Mouse (Mus musculus) liver, postnatal 0 days (tissue): Measurements from ENCODE around the gene Fahd1.

ENCODE experiments used
- CTCF ChIP-seq: sonication (generic); IDR thresholded peaks from 2 replicates; pipeline ENCODE4 v1.5.1; 2016; ENCODE audit warnings: antibody characterized with exemption, low read depth
- EP300 ChIP-seq: IDR thresholded peaks from 2 replicates; pipeline ENCODE4 v1.6.1; 2016; ENCODE audit warnings: antibody characterized with exemption, low read depth, mild to moderate bottlenecking

DNA sequence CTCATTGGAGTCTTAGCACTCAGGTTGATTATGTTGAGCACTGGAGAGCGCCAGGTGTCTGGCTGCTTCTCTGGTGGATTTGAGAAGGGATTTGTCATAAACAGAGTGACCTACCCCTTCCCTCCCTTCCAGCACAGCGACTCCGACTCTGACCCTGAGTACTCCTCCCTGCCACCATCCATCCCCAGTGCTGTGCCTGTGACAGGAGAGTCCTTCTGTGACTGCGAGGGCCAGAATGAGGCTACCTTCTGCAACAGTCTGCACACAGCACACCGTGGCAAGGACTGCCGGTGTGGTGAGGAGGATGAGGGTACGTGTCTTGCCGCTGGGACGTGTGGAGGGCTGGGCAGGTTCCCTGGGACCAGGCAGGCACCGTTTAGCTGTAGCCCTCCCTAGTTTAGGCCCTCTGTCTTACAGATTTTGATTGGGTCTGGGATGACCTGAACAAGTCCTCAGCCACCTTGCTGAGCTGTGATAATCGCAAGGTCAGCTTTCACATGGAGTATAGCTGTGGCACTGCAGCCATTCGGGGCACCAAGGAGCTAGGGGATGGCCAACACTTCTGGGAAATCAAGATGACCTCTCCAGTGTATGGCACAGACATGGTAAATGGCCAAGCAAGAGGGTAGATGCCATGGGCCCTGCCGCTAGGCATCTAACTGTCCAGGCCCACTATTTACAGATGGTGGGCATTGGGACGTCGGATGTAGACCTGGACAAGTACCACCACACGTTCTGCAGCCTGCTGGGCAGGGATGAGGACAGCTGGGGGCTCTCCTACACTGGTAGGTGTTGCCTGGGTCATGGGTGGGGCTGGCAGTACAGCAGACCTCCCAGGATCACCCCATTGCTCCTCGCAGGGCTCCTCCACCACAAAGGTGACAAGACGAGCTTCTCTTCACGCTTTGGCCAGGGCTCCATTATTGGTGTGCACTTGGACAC is 40.3 kb upstream of the Fahd1 start:
- TF ChIP-seq CTCF (no peak), EP300 (no peak)
